Mouse (Mus musculus): ENCODE measurements around the gene Lce1i.
"Not testable (repeated sequence)": the region's sequence is repeated elsewhere in the genome, so short reads cannot be mapped to it uniquely, and the experiment has no call there.

Gene Lce1i

DNA sequence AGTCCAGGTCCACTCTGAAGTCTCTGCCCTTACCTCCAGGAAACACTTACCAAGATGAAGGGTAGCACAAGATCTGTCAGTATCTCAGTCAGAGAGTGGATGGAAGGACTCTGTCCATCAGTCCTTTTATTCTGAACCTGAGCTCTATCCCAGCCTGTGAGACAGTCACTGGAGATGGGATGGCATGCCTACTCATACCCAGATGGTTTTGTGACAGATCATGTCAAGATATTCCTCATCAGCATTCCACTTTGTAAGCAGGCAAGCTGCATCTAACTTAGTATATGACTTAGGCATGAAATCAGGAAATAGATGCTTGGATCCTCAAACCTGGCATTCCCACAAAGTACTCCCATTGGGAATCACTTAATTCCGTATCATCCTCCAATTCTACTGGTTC is at the start of gene Lce1i:
Gene Lce1i, minus strand, starts transcription at position 101 of the 400 bp plus-strand sequence.
- no peak for DNase-seq

DNA sequence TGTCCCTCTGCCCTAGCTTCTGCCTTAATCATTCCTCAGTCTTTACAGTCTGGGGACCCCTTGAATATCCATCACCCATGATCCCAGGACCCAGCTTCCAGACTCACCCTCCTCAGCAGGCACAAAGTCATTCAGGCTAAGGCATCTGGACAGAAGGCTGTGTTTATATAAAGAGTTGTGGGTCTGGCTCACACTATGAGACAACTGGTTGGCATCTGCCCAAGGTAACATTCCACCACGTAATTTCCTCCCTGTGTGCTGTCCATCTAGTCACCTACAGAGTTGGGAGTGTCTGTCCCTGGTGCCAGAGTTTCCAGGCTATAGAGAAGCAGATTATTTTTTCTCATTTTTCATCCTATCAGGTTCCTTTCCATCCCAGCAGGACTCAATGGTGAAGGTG is 48.4 kb upstream of the Lce1i start, which contains the start of gene Kprp:
Gene Kprp, minus strand, starts transcription at position 140 of the 400 bp plus-strand sequence.
- DNase-seq = no peak

DNA sequence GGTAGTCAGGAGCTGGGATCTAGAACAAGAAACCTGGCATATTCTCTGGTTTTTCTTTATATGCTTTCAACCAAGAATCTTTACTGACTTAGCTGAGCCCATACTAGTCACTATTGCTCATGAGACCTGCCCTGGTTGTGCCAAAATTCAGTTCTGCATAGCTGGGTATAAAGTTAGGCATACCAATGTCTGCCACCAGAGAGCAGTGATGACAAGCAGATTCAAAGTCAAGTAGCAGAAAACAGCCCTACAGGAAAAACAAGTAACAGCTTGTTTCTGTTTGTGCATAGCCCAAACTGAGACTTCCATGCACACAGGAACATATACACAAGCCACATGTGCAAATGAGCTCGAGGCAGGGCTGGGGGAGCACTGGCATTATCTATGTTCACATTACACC is 47.1 kb upstream of the Lce1i start:
- DNase-seq = no peak

DNA sequence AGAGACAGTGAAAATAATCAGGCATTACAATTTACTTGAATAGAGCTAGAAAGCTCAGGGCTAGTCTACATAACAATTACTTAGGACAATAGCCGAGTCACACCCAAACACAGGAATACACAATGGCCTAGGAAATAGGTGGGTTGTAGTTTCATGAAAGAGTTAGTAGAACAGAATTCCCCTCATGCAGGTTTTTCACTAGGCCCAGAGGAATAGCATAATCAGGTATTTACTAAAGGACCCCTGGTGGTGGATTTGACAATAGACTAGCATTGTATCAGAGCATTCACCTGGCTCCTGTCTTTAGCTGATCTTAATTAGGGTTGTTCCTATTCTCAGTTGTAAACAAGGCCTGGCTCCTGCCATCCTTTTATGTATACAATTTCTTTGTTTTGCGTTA is 37.3 kb upstream of the Lce1i start:
- not testable (repeated sequence) for DNase-seq

DNA sequence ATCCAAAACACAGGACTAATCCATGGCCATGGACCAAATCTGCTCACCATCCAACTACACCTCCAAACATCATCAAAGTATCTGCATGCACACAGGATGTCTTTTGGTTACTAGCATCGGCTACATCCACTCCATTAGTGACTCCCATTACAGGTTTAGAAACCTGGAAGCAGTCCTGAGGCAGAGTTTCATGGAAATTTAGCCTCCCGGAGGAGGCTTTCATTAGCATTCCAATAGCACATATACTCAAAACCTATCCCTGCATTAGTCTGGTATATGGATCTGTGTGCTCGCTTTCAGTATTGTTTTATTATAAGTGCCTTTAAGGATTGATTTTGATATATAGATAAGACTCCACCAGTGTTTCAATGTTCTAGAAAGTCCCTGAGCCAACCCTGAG is 36.9 kb upstream of the Lce1i start:
- no peak for DNase-seq

DNA sequence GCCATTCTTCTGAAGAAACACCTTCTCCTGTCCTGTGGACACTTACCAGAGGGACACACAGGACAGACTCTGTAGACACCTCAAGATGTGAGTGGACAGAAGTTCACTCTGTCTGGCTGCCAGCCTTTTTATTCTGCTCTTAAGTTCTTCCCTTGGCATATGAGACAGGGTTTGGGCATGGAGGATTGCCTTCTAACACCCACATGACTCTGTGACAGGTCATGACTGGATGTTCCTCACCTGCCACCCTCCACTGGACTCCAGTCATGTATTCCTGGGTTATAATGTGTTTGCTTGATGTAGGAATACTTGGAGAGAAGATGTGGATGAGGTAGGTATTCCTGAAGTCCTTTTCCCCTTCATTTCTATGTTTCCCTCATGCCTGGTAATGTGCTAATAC is 29.1 kb upstream of the Lce1i start, which contains the start of gene Lce1k:
Gene Lce1k, minus strand, starts transcription at position 101 of the 400 bp plus-strand sequence.
- no peak for DNase-seq

DNA sequence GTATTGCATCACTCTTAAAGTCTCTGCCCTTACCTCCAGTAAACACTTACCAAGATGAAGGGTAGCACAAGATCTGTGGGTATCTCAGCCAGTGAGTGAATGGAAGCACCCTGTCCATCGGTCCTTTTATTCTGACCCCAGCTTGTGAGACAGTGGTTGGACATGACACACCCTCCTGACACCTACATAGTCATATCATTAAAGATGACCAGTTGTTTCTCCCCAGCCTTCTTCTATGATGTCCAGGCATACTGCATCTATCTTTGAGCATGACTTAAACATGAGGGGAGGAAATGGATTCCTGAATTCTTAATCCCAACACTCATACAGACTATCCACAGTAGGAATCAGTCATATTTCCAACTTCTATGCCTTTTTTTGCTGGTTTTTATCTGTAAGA is 11.7 kb upstream of the Lce1i start, which contains the start of gene Lce1j:
Gene Lce1j, minus strand, starts transcription at position 101 of the 400 bp plus-strand sequence.
- no peak for DNase-seq

DNA sequence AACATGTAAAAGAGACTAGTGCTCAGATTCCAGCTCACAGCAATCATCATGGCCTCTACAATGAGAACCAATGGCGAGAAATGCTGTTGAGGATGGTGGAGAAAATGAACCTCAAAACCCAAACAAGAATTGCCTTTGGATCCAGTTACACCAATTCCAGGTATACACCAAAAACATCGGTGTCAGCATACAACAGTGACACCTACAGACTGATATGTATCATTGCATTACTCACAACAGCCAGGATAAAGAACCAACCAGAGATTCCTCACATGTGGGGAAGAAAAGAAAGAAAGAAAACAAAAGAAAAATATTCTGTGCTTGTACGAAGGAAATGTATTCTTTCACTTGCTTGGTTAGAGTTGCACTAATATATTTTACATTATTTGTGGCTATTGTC is 7.1 kb downstream of the Lce1i start:
- no peak for DNase-seq

DNA sequence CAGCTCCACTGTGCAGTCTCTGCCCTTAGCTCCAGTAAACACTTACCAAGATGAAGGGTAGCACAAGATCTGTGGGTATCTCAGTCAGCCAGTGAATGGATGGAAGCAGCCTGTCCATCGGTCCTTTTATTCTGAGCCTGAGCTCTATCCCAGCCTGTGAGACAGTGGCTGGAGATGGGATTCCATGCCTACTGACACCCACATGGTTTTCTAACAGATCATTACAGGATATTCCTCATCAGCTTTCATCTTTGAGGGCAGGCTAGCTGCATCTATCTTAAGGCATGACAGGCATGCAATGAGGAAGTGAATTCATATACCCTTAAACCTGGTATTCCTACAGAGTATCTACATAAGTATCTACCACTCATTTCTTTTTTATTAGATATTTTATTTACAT is 13.7 kb downstream of the Lce1i start, which contains the start of gene Lce1h:
Gene Lce1h, minus strand, starts transcription at position 101 of the 400 bp plus-strand sequence.
- no peak for DNase-seq

DNA sequence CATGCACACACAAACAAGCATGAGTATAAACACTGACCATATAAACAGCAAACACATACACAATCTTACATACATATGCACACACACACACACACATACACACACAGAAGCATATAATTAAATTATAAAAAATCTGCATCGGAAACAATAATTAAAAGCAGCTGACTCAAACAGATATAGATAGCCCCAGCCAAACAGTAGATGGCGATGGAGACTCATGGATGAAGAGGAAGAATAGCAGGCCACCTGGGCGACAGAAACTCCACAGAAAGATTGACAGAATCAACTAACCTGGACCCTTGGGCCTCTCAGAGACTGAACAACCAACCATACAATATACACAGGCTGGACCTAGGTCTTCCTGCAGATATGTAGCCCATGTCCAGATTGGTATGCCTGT is 25.5 kb downstream of the Lce1i start:
- no peak for DNase-seq

DNA sequence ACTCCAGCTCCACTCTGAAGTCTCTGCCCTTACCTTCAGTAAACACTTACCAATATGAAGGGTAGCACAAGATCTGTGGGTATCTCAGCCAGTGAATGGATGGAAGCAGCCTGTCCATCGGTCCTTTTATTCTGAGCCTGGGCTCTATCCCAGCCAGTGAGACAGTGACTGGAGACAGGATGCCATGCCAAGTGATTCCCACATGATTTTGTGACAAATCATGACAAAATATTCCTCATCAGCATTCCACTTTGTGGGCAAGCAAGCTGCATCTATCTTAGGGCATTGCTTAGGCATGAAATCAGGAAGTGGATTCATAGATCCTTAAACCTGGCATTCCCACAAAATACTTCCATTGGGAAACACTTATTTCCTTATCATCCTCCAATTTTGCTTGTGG is 26.5 kb downstream of the Lce1i start, which contains the start of gene Lce1g:
Gene Lce1g, minus strand, starts transcription at position 101 of the 400 bp plus-strand sequence.
- no peak for DNase-seq

DNA sequence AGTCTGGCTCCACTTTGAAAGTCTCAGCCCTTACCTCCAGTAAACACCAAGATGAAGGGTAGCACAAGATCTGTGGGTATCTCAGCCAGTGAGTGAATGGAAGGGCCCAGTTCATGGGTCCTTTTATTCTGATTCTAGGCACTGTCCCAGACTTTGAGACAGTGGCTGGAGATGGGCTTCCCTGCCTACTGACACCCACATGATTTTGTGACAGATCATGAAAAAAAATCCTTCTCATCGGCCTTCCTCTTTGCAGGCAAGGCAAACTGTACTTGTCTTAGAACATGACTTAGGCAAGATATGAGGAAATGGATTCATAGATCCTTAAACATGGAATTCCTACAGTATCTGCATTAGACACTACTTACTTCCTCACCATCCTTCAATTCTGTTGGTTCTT is 39.7 kb downstream of the Lce1i start, which contains the start of gene Gm38119:
Gene Gm38119, minus strand, starts transcription at position 101 of the 400 bp plus-strand sequence.
- DNase-seq = no peak
